Mouse (Mus musculus): Measurements from ENCODE around the gene Phka1. TPM values are rescaled to one million over a fixed set of nuclear protein-coding genes. Genes with fewer than 3 reads are reported as not detected.
A peak's percentile ranks its signal among the peaks of the same experiment; 100 is the strongest.

Phka1 gene
- polyA plus RNA-seq, 1 experiment from 2014 or later, result 0.72 TPM

DNA sequence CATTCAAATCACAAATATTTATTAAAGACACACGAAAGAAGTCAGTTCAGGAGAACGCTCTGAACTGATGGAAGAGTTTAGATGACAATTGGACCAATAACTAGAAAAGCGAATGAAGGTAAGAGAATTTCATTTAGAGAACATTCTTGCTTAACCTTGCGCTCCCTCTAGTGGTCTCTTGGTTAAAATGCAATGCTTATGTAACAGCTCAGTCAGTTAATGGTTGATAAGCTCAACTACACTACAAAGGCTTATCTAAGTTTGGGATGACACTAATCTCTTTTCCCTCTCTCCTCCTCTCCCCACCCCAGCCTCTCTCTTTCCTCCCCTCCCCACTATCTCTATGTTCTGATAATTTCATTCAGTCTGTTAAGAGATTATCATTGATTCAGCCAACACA lies 165.1 kb downstream of the Phka1 start:
- no peak overlapping the region for H3K27ac ChIP-seq (ENCODE audit: low read depth)
- no peaks in the 10 kb centered on the region for H3K4me1 ChIP-seq (ENCODE audit: insufficient read depth)
- H3K36me3 ChIP-seq (replicated peaks; ENCODE audit: insufficient read depth, low read length), result no peaks in the 10 kb centered on the region
- no peak overlapping the region for H3K9ac ChIP-seq (replicated peaks)
- WGBS (ENCODE audit: insufficient replicate concordance), result 20% methylated on average over 4 of the region's 4 CpGs
- no peak for TF ChIP-seq EP300 (IDR thresholded peaks at IDR 0.05; ENCODE audit: low read depth)
- TF ChIP-seq CTCF (IDR thresholded peaks at IDR 0.05; ENCODE audit: low read depth), result peak; percentile 75
- H3K27me3 ChIP-seq (ENCODE audit: insufficient read depth, low read length), result no peaks in the 10 kb centered on the region
- H3K4me3 ChIP-seq (ENCODE audit: low read depth, low read length), result no peak overlapping the region
- DNase-seq (no peak), ATAC-seq (peak; percentile 25; the same call in 1 of the 2 replicates)
- no peaks in the 10 kb centered on the region for H3K9me3 ChIP-seq (ENCODE audit: low read length)
- no peak overlapping the region for H3K4me2 ChIP-seq (ENCODE audit: low read depth, low read length)

DNA sequence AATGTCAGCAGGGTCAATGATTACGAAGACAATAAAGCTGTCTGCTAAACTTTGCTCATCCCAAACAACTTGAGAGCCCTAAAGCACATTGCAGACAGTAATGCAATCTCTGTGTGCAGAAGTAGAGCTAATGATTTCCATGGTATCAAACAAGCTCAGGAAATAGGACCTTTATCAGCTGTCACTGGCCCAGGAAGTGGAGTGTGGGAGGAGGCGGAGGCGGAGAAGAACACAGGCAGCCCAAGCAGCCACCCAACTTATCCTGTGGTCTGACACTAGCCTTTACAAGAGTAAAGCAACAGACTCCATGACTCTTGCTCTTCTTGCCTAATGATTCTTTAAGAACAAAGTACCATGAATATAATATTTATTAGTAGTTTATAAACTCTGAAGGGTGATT lies 165.6 kb downstream of the Phka1 start:
- no peak for TF ChIP-seq CTCF (IDR thresholded peaks at IDR 0.05; ENCODE audit: low read depth)
- no peak for TF ChIP-seq EP300 (IDR thresholded peaks at IDR 0.05; ENCODE audit: low read depth)
- H3K4me1 ChIP-seq (ENCODE audit: insufficient read depth), result no peaks in the 10 kb centered on the region
- no peak overlapping the region for H3K4me3 ChIP-seq (ENCODE audit: low read depth, low read length)
- 61% methylated on average over 3 of the region's 3 CpGs for WGBS (ENCODE audit: insufficient replicate concordance)
- no peak overlapping the region for H3K4me2 ChIP-seq (ENCODE audit: low read depth, low read length)
- DNase-seq (no peak), ATAC-seq (0 out of 2 replicates have a peak, but pooled peaks have one; percentile 23)
- no peaks in the 10 kb centered on the region for H3K36me3 ChIP-seq (replicated peaks; ENCODE audit: insufficient read depth, low read length)
- no peaks in the 10 kb centered on the region for H3K27me3 ChIP-seq (ENCODE audit: insufficient read depth, low read length)
- no peak overlapping the region for H3K27ac ChIP-seq (ENCODE audit: low read depth)
- H3K9me3 ChIP-seq (ENCODE audit: low read length), result no peaks in the 10 kb centered on the region
- H3K9ac ChIP-seq (replicated peaks), result no peak overlapping the region

DNA sequence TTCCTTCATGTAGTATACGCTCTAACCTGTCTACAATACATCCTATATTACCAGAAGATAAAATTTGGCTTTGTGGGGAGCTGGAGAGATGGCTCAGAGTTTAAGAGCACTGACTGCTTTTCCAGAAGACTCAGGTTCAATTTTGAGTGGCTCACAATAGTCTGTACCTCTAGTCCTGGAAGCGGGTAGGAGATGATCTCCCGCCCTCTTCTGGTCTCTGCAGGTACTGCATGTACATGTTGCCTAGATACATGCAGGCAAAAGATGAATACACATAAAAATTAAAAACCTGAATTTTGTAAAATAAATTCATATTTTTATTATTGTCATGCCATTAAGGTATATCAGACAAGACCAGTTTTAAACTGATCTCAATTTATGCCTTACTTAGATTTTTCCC lies 167.3 kb downstream of the Phka1 start:
- H3K27ac ChIP-seq (ENCODE audit: low read depth), result no peak overlapping the region
- H3K27me3 ChIP-seq (ENCODE audit: insufficient read depth, low read length), result no peaks in the 10 kb centered on the region
- no peak overlapping the region for H3K9ac ChIP-seq (replicated peaks)
- 42% methylated on average over 3 of the region's 3 CpGs for WGBS (ENCODE audit: insufficient replicate concordance)
- no peaks in the 10 kb centered on the region for H3K4me1 ChIP-seq (ENCODE audit: insufficient read depth)
- no peaks in the 10 kb centered on the region for H3K9me3 ChIP-seq (ENCODE audit: low read length)
- DNase-seq (peak; percentile 57), ATAC-seq (no peak)
- H3K4me2 ChIP-seq (ENCODE audit: low read depth, low read length), result no peak overlapping the region
- H3K36me3 ChIP-seq (replicated peaks; ENCODE audit: insufficient read depth, low read length), result no peaks in the 10 kb centered on the region
- no peak overlapping the region for H3K4me3 ChIP-seq (ENCODE audit: low read depth, low read length)
- peak; percentile 74 for TF ChIP-seq CTCF (IDR thresholded peaks at IDR 0.05; ENCODE audit: low read depth)
- TF ChIP-seq EP300 (IDR thresholded peaks at IDR 0.05; ENCODE audit: low read depth), result no peak

DNA sequence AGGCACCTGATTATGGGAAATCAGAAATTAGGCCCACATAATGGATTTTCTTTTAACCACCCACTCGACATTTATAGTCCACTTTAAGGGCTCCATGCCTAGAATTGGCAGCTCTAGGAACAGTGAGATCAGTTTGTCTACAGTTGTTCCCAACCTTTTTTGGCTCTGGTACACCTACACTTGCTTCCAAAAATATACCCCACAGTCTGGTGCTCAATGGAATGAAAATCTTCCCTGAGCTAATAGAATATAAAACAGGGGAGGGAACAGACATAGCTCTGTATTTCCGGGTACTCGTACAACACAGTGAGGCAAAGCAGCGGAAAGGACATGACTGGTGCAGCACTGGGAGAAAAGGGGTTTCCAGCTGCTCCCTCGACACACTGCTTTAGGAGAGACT lies 168.5 kb downstream of the Phka1 start:
- Histone ChIP-seq H3K9ac (replicated peaks) (no peak overlapping the region), H3K9me3 (ENCODE audit: low read length) (no peaks in the 10 kb centered on the region), H3K4me1 (ENCODE audit: insufficient read depth) (no peaks in the 10 kb centered on the region), H3K4me3 (ENCODE audit: low read depth, low read length) (no peak overlapping the region), H3K36me3 (replicated peaks; ENCODE audit: insufficient read depth, low read length) (no peaks in the 10 kb centered on the region), H3K27me3 (ENCODE audit: insufficient read depth, low read length) (no peaks in the 10 kb centered on the region), H3K27ac (ENCODE audit: low read depth) (no peak overlapping the region), H3K4me2 (ENCODE audit: low read depth, low read length) (no peak overlapping the region)
- DNase-seq (no peak), ATAC-seq (no peak)
- no peak for TF ChIP-seq EP300 (IDR thresholded peaks at IDR 0.05; ENCODE audit: low read depth)
- WGBS (ENCODE audit: insufficient replicate concordance), result 84% methylated on average over 5 of the region's 5 CpGs

Other genes starting within 250 kb of the Phka1 start
- 3.3 TPM in 2 replicates for gene Hdac8, start 138.9 kb downstream of the Phka1 start, polyA plus RNA-seq (2015; fragmentation: Nextera tagmentation; extraction: Ambion mirVana)
- not detected in 2 replicates for gene Gm3880, start 42.7 kb upstream of the Phka1 start, polyA plus RNA-seq (2015; fragmentation: Nextera tagmentation; extraction: Ambion mirVana)
- gene Gm9112, start 63.4 kb upstream of the Phka1 start, polyA plus RNA-seq (2015; fragmentation: Nextera tagmentation; extraction: Ambion mirVana), result not detected in 2 replicates
- not detected in 2 replicates for gene Dmrtc1b, start 63.6 kb upstream of the Phka1 start, polyA plus RNA-seq (2015; fragmentation: Nextera tagmentation; extraction: Ambion mirVana)
- not detected in 2 replicates for gene Dmrtc1c1, start 158.7 kb upstream of the Phka1 start, polyA plus RNA-seq (2015; fragmentation: Nextera tagmentation; extraction: Ambion mirVana)
- not detected in 2 replicates for gene Dmrtc1c2, start 210.4 kb upstream of the Phka1 start, polyA plus RNA-seq (2015; fragmentation: Nextera tagmentation; extraction: Ambion mirVana)
- not detected in 2 replicates for gene 1700031F05Rik, start 223.7 kb upstream of the Phka1 start, polyA plus RNA-seq (2015; fragmentation: Nextera tagmentation; extraction: Ambion mirVana)